Mouse (Mus musculus): ENCODE data around the gene Fau. TPM values are rescaled to one million over a fixed set of nuclear protein-coding genes. Genes with fewer than 3 reads are reported as not detected.
"Not testable (repeated sequence)": the region's sequence is repeated elsewhere in the genome, so short reads cannot be mapped to it uniquely, and the experiment has no call there.

The Fau gene
- polyA plus RNA-seq, 1 experiment from 2014 or later: 595 TPM

DNA sequence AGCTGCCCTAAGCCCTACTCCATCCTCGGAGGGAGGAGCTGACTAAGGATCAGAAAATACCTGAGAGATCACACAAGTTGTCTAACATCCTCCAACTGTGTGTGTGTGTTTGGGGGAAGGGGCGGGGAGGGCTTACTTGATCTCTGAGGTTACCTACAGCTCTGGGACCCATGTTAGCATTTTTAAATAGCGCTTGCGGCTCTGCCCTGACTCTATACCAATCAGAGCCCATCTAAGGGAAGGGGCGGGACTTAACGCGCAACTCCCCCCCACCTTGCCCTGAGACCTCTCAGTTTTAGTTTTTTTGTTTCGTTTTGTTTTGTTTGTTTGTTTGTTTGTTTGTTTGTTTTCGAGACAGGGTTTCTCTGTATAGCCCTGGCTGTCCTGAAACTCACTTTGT, 28.2 kb upstream of the Fau start:
- ATAC-seq (ENCODE audit: low FRiP score, low read depth): no peak
- Histone ChIP-seq H3K27ac (replicated peaks) (no peak overlapping the region), H3K9ac (replicated peaks) (no peak overlapping the region), H3K4me3 (no peak overlapping the region), H3K36me3 (no peaks in the 10 kb centered on the region), H3K4me2 (replicated peaks) (no peak overlapping the region), H3K4me1 (no peaks in the 10 kb centered on the region), H3K27me3 (0 out of 2 replicates have a peak, but pooled peaks cover 3% of the 10 kb centered on the region), H3K9me3 (no peaks in the 10 kb centered on the region)
- 78% methylated on average over 9 of the region's 9 CpGs for WGBS

GRCm38 (mm10) chr19:6030520-6031280, 26.9 kb upstream of the Fau start:
- Histone ChIP-seq H3K27me3 (0 out of 2 replicates have a peak, but pooled peaks cover 3% of the 10 kb centered on the region), H3K4me3 (no peak overlapping the region), H3K4me1 (no peaks in the 10 kb centered on the region), H3K27ac (replicated peaks) (no peak overlapping the region), H3K9ac (replicated peaks) (no peak overlapping the region), H3K4me2 (replicated peaks) (no peak overlapping the region), H3K36me3 (no peaks in the 10 kb centered on the region), H3K9me3 (no peaks in the 10 kb centered on the region)
- ATAC-seq (ENCODE audit: low FRiP score, low read depth): no peak
- 73% methylated on average over 14 of the region's 14 CpGs for WGBS

- Histone ChIP-seq H3K36me3 (no peaks in the 10 kb centered on the region), H3K27ac (replicated peaks) (no peak overlapping the region), H3K9me3 (no peaks in the 10 kb centered on the region), H3K9ac (replicated peaks) (no peak overlapping the region), H3K27me3 (no peaks in the 10 kb centered on the region), H3K4me2 (replicated peaks) (no peak overlapping the region), H3K4me1 (no peaks in the 10 kb centered on the region), H3K4me3 (no peak overlapping the region)
- 77% methylated on average over 9 of the region's 9 CpGs for WGBS
- no peak for ATAC-seq (ENCODE audit: low FRiP score, low read depth)
Measured at GRCm38 (mm10) chr19:6035966-6036585, 21.6 kb upstream of the Fau start.

GRCm38 (mm10) chr19:6037695-6038094, 19.9 kb upstream of the Fau start:
- Histone ChIP-seq H3K36me3 (no peaks in the 10 kb centered on the region), H3K4me3 (no peak overlapping the region), H3K27ac (replicated peaks) (no peak overlapping the region), H3K9me3 (no peaks in the 10 kb centered on the region), H3K9ac (replicated peaks) (no peak overlapping the region), H3K4me1 (no peaks in the 10 kb centered on the region), H3K27me3 (no peaks in the 10 kb centered on the region), H3K4me2 (replicated peaks) (no peak overlapping the region)
- ATAC-seq (ENCODE audit: low FRiP score, low read depth): no peak

- Histone ChIP-seq H3K9ac (replicated peaks) (no peak overlapping the region), H3K36me3 (no peaks in the 10 kb centered on the region), H3K4me1 (no peaks in the 10 kb centered on the region), H3K27me3 (no peaks in the 10 kb centered on the region), H3K4me2 (replicated peaks) (no peak overlapping the region), H3K4me3 (no peak overlapping the region), H3K9me3 (no peaks in the 10 kb centered on the region), H3K27ac (replicated peaks) (no peak overlapping the region)
- 83% methylated on average over 7 of the region's 7 CpGs for WGBS
- no peak for ATAC-seq (ENCODE audit: low FRiP score, low read depth)
Measured at GRCm38 (mm10) chr19:6038326-6038725, 19.3 kb upstream of the Fau start.

- no peak overlapping the region for H3K27ac ChIP-seq (replicated peaks)
- no peaks in the 10 kb centered on the region for H3K36me3 ChIP-seq
- no peak overlapping the region for H3K9ac ChIP-seq (replicated peaks)
- H3K4me3 ChIP-seq: no peak overlapping the region
- H3K4me2 ChIP-seq (replicated peaks): no peak overlapping the region
- ATAC-seq (ENCODE audit: low FRiP score, low read depth): no peak
- no peaks in the 10 kb centered on the region for H3K27me3 ChIP-seq
- H3K4me1 ChIP-seq: peaks cover under 1% of the 10 kb centered on the region; the same call in 1 of the 2 replicates
- H3K9me3 ChIP-seq: no peaks in the 10 kb centered on the region
Measured at GRCm38 (mm10) chr19:6040002-6040401, 17.6 kb upstream of the Fau start.

GRCm38 (mm10) chr19:6042293-6042692, 15.4 kb upstream of the Fau start:
- no peak for ATAC-seq (ENCODE audit: low FRiP score, low read depth)
- 82% methylated on average over 9 of the region's 9 CpGs for WGBS
- Histone ChIP-seq H3K4me1 (peaks cover 10% of the 10 kb centered on the region), H3K4me3 (no peak overlapping the region), H3K4me2 (replicated peaks) (no peak overlapping the region), H3K9me3 (no peaks in the 10 kb centered on the region), H3K36me3 (no peaks in the 10 kb centered on the region), H3K27me3 (no peaks in the 10 kb centered on the region), H3K27ac (replicated peaks) (no peak overlapping the region), H3K9ac (replicated peaks) (no peak overlapping the region)

- WGBS: 69% methylated on average over 4 of the region's 4 CpGs
- peaks cover 21% of the 10 kb centered on the region for H3K4me1 ChIP-seq
- not testable (repeated sequence) for H3K36me3 ChIP-seq; H3K9me3 ChIP-seq; H3K27me3 ChIP-seq; ATAC-seq (ENCODE audit: low FRiP score, low read depth); H3K4me3 ChIP-seq; H3K9ac ChIP-seq (replicated peaks); H3K4me2 ChIP-seq (replicated peaks); H3K27ac ChIP-seq (replicated peaks)
Measured at GRCm38 (mm10) chr19:6044102-6044501, 13.5 kb upstream of the Fau start.

DNA sequence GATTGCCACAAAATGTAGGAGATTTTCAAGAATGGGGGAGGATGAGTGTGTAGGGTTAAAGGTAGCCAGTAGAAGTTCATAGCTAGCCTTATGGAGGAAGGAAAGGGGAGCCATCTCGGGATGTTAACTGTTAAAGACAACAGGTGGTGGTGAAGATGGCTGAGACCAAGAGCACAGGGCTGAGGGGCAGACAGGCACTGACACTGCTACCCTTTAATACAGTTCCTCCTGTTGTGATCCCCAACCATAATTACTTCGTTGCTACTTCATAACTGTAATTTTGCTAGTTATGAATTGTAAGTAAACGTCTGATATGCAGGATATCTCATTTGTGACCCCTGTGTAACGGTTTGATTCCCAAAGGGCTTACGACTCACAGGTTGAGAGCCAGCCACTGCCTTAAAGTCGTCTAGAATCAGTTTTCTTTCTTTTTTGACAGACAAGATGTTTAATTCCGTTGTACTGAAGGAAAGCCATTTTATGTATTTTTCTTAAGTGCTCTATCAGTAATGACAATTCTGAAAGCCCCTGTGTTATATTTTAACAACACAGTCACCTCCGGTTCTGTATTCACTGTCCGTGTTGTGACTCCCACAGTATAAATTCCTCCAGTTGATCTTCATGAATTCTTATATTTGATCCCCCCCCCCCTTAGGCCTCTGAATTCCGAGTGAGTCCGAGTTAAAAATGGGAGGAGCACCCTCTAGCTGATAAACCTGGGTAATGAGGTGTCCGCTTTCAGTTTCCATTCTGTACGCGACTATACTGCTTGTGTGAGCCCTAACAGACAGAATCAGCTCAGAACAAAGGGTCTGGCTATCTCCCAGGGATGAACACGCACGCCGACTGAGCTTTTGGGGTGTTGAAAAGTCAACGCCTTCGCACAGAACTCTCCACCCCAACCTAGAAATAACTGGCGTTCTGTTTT, 12.0 kb upstream of the Fau start:
- peak overlapping the region; percentile 97 for H3K4me3 ChIP-seq
- WGBS: 25% methylated on average over 20 of the region's 20 CpGs
- peak; percentile 47 for ATAC-seq (ENCODE audit: low FRiP score, low read depth)
- H3K27me3 ChIP-seq: no peaks in the 10 kb centered on the region
- H3K36me3 ChIP-seq: peaks cover 25% of the 10 kb centered on the region
- H3K4me1 ChIP-seq: peaks cover 21% of the 10 kb centered on the region
- H3K9ac ChIP-seq (replicated peaks): peak overlapping the region; percentile 82
- H3K9me3 ChIP-seq: no peaks in the 10 kb centered on the region
- H3K27ac ChIP-seq (replicated peaks): peak overlapping the region; percentile 99
- peak overlapping the region; percentile 99 for H3K4me2 ChIP-seq (replicated peaks)

- ATAC-seq (ENCODE audit: low FRiP score, low read depth): peak; percentile 88
- Histone ChIP-seq H3K27ac (replicated peaks) (peak within 1 kb of the TSS; percentile 99), H3K9me3 (no peaks in the 10 kb centered on the region), H3K4me2 (replicated peaks) (peak within 1 kb of the TSS; percentile 99), H3K4me3 (peak within 1 kb of the TSS; percentile 97), H3K4me1 (peaks cover 21% of the 10 kb centered on the region), H3K36me3 (peaks cover 34% of the 10 kb centered on the region), H3K27me3 (no peaks in the 10 kb centered on the region), H3K9ac (replicated peaks) (peak within 1 kb of the TSS; percentile 91)
- WGBS: under 1% methylated on average over 65 of the region's 65 CpGs
Measured at GRCm38 (mm10) chr19:6046294-6047153, 11.1 kb upstream of the Fau start, which contains the start of gene Syvn1. Gene Syvn1 (plus strand): TSS chr19:6046576.

GRCm38 (mm10) chr19:6047154-6047898, 10.3 kb upstream of the Fau start:
- no peaks in the 10 kb centered on the region for H3K27me3 ChIP-seq
- H3K4me2 ChIP-seq (replicated peaks): peak overlapping the region; percentile 99
- ATAC-seq (ENCODE audit: low FRiP score, low read depth): peak; percentile 38
- H3K9me3 ChIP-seq: no peaks in the 10 kb centered on the region
- H3K4me3 ChIP-seq: peak overlapping the region; percentile 97
- H3K4me1 ChIP-seq: peaks cover 21% of the 10 kb centered on the region
- 2% methylated on average over 44 of the region's 44 CpGs for WGBS
- H3K9ac ChIP-seq (replicated peaks): peak overlapping the region; percentile 91
- H3K27ac ChIP-seq (replicated peaks): peak overlapping the region; percentile 99
- H3K36me3 ChIP-seq: peaks cover 42% of the 10 kb centered on the region
